Mouse (Mus musculus): ENCODE results near the gene Cacnb2.
"Not testable (repeated sequence)": the region's sequence is repeated elsewhere in the genome, so short reads cannot be mapped to it uniquely, and the experiment has no call there.

The Cacnb2 gene

DNA sequence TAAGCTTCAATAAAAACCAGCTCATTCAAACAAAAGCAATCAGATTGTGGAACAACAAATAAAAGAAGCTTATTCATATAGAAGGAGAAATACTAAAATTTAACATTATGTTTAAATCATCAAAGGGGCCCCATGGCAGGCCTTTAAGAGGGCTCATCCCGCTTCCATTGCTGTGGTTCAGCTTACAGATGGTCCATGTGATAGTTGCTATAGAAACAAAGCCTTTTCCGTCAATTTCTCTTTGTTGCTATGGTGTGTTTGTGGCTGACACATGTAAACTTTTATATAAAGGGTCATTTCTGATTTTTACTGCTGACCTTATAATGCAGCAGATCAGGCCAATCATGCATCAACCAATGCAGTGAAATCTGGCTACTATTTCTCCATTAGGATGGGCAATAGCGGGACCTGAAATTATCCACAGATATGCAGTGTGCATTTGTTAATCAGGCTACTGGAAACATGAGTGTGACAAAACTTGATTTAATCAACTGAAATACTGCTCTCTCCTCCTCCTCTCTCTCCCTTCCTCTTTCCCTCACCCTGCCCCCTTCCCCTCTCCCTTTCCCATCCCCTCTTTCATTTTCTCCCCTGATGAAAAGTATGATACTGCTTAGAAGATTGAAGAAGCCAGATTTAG, 54.4 kb downstream of the Cacnb2 start:
- no peak for DNase-seq (ENCODE audit: low spot score)

DNA sequence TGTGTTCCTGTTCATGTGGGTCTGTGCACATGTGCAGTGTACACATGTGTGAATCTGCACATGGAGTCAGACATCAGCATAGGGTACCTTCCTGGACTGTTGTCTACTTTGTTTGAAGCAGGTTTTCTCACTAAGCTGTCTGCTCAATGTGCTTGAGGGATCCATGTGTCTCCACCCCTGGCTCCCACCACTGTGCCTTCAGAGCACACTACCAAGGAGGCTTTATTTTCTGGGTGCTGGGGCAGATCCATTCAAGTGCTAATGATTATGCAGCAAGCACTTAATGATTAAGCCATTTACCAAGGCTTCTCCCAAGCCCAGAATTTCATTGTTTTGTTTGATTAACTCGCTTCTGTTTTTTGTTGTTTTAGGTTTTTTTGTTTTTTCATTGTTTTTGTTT, 62.3 kb downstream of the Cacnb2 start:
- DNase-seq (ENCODE audit: low spot score) = no peak

DNA sequence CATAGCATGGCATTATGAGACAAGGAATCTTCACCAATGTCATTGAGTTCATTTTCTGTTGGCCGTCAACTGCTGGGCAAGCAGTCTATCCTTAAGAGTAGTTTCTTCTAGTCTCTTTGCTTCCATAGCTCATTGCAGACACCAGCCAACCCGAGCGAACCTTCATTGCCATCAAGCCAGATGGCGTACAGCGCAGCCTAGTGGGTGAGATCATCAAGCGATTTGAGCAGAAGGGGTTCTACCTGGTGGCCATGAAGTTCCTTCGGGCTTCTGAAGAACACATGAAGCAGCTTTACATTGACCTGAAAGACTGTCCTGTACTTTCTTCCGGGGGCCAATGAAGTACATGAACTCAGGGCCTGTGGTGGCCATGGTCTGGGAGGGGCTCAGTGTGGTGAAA, 69.2 kb downstream of the Cacnb2 start:
- DNase-seq (ENCODE audit: low spot score) = no peak

DNA sequence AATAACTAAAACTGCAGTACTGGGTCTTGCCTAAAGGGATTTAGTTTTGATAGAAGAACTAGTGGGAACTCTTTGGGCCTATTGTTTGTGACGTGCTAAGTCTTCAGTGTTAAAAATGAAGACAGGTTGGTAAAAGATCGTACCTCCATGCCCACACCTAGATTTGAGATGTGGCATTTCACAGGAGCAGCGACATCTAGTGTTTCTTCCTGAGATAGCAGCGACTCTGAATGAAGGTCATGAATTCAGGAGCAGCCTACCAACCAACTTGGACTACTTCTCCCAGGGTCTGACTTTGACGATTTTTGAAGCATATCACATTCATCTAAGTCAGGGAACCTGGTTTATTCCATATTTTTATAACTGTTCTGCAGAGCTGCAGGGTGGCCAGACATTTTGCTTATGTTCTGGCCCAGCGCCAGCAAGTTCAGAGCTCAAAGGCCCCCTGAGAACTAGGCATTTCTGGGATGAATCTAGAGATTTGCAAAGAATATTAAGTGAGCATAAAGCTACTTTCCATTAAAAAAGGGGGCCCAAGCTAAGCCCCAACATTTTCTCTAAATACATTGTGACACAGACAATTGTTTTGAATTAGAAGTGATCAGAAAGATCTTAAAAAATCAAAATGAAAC, 74.1 kb downstream of the Cacnb2 start:
- DNase-seq (ENCODE audit: low spot score) = peak; percentile 76

DNA sequence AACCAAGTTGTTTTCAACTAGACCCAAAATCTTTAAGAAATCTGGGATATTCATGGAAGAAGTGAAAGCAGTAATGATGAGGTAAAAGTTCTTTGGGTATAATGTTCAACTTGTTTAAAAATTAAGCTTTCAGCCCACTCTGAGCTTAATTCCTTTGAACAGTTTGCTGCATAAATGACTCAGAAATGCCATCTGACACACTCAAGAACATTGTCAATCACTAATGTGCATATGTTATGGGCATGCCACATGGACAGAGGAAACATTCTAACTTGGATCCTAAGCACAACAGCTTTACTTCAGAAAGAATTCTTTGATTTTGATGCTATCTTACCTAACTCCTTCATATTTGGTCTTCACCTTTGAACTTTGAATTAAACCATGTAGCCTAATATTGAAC, 81.3 kb downstream of the Cacnb2 start:
- no peak for DNase-seq (ENCODE audit: low spot score)

DNA sequence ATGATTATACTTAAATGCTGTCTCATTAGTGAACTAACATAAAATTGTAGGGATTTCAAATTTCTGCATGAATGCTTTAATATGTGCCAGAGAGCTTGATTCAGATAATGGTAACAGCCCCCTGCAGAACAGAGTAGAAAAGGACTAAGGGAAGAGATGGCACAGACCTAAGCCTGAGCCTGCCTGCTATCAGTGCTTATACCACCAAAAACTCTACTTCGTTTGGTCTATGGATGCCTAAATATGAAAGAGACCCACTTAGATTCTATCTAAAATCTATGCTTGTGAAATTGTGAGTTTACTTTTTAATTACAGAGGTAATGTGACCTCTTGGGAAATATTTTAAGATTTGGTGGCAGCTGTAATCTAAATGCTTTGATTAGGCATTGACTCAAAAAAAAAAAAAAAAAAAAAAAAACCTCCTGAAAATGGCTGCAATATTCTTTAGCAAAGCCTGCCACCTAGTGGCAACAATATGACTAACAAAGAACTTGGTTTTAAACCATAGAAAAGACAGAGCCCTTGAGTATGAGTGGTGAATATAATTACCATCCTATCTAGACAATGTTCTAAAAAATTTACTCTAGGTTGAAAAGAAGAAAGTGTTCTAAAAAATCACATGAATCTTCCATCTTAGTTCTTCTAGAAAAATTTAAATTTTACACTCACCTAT, 100.2 kb downstream of the Cacnb2 start:
- DNase-seq (ENCODE audit: low spot score) = peak; percentile 79

DNA sequence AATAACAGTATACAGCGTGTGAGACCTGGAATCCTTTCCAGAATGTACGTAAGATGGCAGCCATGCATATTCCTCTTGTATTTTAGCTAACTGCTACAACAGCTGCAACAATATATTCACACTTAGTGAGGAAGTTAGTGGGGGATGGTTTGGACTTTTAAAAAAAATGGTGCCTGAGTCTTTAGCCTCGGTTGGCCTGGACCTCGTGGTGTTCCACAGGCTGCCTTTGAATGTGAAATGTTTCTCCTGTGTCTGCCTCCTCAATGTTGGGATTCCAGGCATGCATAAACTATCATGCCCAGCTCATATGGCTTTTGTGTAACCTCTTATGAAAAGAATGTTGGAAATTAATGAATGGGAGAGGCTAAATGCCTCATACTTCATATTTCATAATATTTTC, 100.8 kb downstream of the Cacnb2 start:
- DNase-seq (ENCODE audit: low spot score) = no peak

DNA sequence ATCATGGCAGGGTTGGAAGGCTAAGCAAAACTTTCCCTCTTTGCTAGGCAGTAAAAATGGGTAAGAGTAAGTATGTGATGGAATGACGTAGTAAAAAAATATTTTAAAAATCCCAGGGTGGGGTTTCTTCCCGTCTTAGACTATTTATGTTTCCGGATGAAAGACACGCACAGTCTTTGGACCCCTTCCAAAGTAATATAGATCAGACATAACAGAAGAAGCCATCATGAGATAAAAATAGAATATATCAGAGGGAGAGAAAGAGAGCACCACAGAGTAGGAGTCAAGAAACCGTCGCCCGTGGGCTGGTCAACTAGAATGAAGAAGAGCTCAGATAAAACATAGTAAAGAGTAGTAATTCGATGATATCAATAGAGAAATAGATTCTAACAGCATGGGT, 107.4 kb downstream of the Cacnb2 start:
- no peak for DNase-seq (ENCODE audit: low spot score)

DNA sequence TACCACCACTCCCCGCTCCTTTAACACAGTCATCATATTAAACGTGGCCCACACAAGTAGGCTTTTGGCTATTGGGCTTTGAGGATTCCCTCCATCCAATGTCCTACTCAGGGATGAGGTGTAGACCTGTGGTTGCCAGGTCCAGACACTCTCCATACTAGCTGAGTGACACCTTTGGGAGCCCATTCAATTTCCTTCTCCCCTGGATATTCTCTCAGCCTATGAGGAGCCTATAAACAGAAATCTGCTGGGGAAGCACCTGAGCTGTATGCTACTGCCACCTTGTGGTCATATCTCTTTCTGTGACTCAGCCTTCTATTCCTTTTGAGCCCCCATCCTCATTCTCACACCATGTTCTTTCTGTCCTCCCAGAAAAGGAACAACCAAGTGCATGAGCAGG, 108.9 kb downstream of the Cacnb2 start:
- DNase-seq (ENCODE audit: low spot score) = peak; percentile 64

DNA sequence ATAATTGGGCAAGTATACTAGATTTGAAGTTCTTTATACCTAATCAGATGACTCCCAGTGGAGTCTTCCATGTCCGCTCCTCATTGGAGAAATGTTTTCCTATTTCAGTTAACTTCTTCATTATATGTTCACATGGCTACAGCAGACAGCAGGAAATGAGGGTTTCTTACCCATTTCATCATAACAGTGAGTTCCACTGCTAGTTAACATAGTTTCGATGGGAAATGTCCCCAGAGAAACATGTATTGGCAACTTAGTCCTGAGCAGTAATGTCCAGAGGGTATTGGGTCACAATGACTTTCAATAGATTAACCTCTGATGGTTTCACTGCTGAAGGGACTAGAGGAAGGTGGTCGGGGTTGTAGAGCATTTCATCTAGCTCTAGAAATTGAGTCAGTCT, 110.2 kb downstream of the Cacnb2 start:
- no peak for DNase-seq (ENCODE audit: low spot score)

DNA sequence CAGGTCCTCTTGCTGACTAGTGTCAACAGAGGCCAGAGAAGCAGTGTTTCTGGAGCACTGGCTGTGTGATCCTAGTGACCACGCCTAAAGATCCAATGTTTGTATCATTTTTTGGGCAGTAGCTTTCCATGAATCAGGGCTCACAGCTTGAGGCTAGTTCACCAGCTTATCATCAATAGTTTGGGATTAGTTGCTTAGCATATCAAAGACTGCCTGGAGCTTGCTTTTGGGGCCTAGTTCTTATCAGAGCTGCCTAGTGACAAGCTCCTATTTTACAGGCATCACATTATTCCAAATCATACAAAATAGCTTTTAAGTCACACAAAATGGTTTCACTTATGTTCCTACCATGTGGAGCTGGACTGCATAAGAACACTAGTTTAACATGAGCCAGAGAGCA, 113.8 kb downstream of the Cacnb2 start:
- DNase-seq (ENCODE audit: low spot score) = no peak

DNA sequence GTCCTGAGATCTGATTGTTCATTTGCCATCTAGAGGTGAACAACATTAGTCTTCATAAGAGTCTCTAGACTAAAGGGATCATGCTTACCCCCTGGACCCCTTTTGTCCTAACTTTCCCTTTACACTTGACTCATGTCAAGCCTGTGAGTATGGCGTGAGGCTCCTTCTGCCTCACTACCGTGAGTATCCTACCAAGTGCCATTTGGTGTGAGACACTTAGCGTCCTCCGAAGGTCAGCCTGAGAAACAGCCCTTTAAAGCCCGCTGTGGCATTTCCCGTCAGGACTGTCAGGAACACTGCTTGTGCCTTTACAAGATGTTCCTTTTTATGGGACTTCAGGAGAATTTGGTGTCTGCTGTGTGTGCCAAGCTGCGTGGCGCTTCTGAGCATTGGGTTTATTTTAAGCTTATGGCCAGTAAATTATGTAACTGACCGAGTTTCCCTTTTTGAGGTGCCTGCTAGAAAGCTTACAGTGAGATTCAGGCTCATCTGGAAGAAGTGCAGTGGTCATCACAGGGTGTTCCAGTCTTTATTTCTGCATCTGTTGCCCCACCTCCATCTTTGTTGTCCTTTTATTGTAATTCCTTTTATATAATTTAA, 116.3 kb downstream of the Cacnb2 start:
- no peak for DNase-seq (ENCODE audit: low spot score)

DNA sequence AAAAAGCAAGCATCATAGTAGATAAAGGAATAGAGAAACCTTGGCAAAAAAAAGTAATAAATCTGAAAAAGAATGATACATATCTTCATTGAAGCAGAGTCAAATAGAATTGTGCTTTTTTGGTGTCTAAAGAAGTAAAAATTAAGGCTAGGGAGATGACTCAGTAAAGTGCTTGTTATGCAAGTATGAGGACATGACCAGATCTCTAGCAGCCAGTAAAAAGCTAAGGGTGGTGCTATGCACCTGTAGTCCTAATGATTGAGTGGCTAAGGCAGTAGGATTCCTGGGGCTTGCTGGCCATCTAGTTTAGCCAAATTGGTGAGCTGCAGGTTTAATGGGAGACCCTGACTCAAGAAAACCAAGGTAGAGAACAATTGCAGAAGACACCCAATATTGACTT, 122.5 kb downstream of the Cacnb2 start:
- no peak for DNase-seq (ENCODE audit: low spot score)

DNA sequence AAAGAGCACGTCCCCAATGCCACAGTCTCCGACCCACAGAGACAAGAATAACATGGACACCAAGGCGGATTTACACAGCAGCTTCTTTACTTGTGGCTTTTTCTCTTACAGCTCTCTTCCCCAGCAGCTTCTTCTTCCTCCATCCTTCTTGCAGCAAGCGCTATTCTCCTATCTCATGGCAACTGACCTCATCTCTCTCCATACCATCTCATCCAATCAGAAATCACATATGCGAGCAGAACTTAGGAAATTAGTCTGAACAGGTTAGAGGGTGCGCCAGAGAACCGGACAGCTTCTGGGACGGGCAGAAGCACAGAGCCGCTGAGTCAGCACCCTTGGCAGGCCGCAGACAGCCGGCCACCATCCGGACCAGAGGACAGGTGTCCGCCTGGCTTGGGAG, 123.7 kb downstream of the Cacnb2 start:
- DNase-seq (ENCODE audit: low spot score) = not testable (repeated sequence)

DNA sequence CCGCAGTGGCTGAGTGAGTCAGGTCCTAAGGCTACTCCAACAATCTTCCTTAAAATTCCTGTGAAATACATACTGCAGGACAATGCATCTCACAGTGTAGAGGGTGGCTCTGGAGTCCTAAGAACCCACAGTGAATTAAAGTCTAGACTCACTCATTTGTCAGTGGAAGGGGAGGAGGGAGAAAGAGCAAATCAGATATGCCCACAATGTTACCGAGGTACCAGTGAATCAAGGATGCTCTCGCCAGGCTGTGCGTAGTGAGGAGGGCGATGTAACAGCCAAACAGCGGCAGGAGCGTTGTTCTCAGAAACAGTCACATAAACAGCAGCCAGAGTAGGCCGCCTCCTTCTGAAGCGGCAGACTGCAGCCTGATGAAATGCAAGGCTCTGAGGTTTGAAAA, 136.0 kb downstream of the Cacnb2 start:
- DNase-seq (ENCODE audit: low spot score) = no peak

DNA sequence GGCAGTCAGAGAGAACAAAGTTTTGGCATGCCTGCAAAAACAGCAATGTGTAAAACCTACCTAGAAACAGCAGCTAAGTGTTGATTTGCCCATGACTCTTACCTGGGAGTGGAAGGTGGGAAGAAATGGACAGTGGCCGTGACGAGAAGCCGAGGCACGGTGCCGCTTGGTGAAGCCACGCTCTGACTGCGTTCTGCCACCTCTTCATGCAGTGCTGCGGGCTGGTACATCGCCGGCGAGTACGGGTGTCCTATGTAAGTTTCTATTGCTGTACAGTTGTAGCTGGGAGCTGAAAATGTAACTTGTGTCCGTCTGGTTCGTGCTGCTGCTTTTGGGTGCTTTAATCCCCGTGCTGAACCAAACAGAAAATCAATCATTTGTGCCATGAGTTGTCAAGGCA, 136.6 kb downstream of the Cacnb2 start:
- no peak for DNase-seq (ENCODE audit: low spot score)

DNA sequence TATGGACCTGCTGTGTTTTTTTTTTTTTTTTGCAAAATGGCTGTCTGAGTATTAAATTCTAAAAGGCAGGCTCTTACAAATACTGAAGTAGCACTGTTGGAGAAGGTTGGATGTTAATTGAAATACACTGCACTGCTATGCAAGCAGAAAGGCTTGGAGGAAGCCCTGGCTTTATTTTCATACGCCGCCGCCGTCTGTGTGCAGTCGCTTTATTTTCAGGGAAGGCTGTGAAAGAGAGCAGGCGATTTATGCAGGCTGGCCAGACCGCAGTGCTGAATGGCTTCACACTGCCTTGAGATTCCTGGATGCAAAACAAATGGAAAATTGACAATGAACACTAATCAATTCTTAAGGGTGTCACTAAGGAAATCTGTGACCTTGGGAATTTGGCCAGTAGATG, 137.5 kb downstream of the Cacnb2 start:
- no peak for DNase-seq (ENCODE audit: low spot score)

DNA sequence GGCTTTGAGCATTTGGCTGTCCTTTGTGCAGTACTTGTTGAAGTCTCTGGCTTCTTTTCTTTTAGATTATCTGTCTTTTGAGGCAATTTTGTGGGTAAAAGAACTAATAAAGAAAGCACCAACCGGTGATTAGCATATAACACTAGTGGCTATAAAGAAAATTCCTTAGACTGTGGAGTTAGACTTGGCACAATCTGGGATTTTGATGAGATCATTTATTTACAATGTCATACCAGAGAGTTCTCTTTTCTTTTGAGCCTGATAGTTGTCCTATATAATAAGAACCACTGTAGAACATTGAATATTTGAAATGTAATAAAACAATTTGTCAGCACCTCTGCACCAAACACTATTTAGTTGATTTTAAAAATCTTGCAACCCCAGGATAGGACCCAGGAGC, 141.9 kb downstream of the Cacnb2 start:
- DNase-seq (ENCODE audit: low spot score) = no peak

DNA sequence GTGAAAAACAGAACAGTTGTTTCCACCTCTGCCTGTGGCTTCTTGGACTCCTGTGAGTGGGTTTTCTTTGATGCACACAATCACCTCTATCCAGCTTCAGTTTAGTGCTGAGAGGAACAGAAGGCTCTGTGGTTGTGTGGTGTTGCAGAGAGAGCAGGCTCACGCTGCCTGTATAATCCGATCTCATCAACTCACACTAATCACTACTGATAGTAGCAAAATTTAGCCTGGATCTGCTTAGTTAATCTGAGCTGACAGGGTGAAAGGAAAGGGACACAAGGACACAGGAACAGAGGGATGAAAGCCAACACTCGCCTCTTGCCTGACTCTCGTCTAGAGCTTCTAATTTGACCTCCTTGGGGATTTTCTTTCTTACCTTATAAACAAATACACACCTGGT, 160.0 kb downstream of the Cacnb2 start:
- DNase-seq (ENCODE audit: low spot score) = peak; percentile 74

DNA sequence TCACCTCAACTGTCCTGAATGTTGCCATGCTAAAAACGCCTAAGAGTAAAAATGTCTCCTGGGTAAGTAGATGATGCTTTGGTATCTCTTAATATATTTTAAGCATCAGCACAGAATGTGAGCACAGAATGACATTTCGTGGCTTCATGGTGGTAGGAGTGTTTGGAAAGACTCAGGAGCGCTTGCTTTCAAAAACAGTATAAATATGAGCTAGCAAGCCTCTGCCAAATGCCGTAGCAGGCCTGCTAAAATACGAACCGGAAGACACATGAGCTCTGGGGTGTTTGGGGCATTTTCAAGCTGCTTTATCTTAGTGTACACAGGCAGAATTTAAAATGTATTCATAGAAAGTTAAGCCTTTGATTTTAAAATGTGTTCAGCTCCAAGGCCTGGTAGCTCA, 161.0 kb downstream of the Cacnb2 start:
- no peak for DNase-seq (ENCODE audit: low spot score)

DNA sequence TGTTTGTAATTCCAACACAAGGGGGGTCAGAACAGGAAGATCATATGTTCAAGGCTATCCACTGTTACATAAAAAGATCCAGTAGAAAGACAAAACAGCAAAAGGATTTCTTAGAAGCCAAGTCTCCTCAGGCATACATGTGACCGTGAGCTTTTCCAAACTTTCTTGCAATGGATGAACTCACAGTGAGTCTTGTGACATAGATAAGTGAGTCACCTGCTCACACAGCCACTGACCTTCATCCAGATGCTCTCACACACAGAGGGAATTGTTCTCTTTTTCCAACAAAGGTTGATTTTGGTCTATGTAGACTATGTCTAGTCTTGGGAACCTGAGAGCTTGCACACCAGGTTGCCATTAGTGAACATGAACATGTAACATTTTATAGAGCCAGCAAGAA, 166.6 kb downstream of the Cacnb2 start:
- no peak for DNase-seq (ENCODE audit: low spot score)

DNA sequence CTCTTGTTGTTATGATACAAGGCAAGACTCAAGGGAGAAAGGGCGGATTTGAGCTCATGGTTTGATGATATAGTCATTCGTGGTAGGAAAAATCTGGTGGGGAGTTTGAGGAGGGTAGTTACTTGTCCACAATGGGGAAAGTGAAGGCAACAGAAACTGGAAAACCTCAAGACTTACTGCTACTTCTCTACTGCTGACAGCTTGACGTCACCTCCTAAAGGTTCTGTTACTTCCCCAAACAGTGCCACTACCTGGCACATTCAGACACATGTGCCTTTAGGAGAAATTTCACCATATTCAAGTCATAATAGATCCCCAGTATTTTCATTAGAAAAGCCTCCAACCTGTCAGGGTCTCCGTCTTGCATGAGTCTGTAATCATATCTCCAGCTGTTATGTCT, 167.7 kb downstream of the Cacnb2 start:
- no peak for DNase-seq (ENCODE audit: low spot score)

DNA sequence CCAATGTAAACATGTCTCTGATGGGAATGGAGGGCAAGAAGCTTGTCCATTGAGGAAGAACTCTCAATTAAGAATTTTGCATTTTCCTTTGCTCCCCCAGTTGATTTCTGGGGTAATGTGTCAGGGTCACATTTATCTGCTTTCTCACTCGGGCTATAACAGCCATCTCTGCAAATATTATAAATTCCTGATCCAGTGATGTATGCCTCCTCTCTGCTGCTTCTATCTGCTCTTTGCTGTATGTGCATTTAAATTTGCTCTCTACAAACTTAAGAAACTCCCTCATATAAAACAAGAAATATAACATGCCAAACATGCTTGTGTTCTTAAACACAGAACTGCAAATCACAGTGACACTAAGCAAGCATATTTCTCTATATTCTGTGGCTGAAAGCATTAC, 171.5 kb downstream of the Cacnb2 start:
- DNase-seq (ENCODE audit: low spot score) = no peak

Data from retina, embryonic 14.5 days (tissue).